Mouse (Mus musculus) bone marrow, adult 2 months (tissue): ENCODE measurements around the gene Ephb2.

Experiments
- CTCF ChIP-seq: fragments of 200-500 bp; IDR thresholded peaks from 2 replicates; pipeline ENCODE4 v1.5.1; 2011; ENCODE audit warnings: low read length, control low read depth; ENCODE audit not compliant: control insufficient read depth, insufficient read depth
- POLR2A ChIP-seq: fragments of 200-500 bp; IDR thresholded peaks from 2 replicates; pipeline ENCODE4 v1.6.1; 2011; ENCODE audit warnings: low read depth, mild to moderate bottlenecking, control low read depth, low read length, borderline replicate concordance; ENCODE audit not compliant: control insufficient read depth

- TF ChIP-seq CTCF (no peak), POLR2A (no peak)
Observed at GRCm38 (mm10) chr4:136836387-136836931, 671 bp upstream of the Ephb2 start.
